Mouse (Mus musculus): ENCODE measurements around the gene Unc5b.

The Unc5b gene

GRCm38 (mm10) chr10:60800295-60801167, 30.9 kb downstream of the Unc5b start:
- no peak for DNase-seq (ENCODE audit: low read depth)

- DNase-seq (ENCODE audit: low read depth) = no peak
These were observed 33.5 kb downstream of the Unc5b start for GRCm38 (mm10) chr10:60797682-60798422.

- DNase-seq (ENCODE audit: low read depth) = no peak
These were observed 34.9 kb downstream of the Unc5b start for GRCm38 (mm10) chr10:60796474-60796873.

- no peak for DNase-seq (ENCODE audit: low read depth)
These were observed 35.4 kb downstream of the Unc5b start for GRCm38 (mm10) chr10:60796028-60796427.

GRCm38 (mm10) chr10:60794792-60795191, 36.6 kb downstream of the Unc5b start:
- no peak for DNase-seq (ENCODE audit: low read depth)

- DNase-seq (ENCODE audit: low read depth) = no peak
These were observed 37.0 kb downstream of the Unc5b start for GRCm38 (mm10) chr10:60794374-60794773.

- no peak for DNase-seq (ENCODE audit: low read depth)
These were observed 38.5 kb downstream of the Unc5b start for GRCm38 (mm10) chr10:60792841-60793240.

- no peak for DNase-seq (ENCODE audit: low read depth)
These were observed 39.0 kb downstream of the Unc5b start for GRCm38 (mm10) chr10:60792365-60792764.

GRCm38 (mm10) chr10:60790912-60791311, 40.5 kb downstream of the Unc5b start:
- DNase-seq (ENCODE audit: low read depth) = no peak

- no peak for DNase-seq (ENCODE audit: low read depth)
These were observed 43.9 kb downstream of the Unc5b start for GRCm38 (mm10) chr10:60787303-60788074.

- DNase-seq (ENCODE audit: low read depth) = no peak
These were observed 47.8 kb downstream of the Unc5b start for GRCm38 (mm10) chr10:60783608-60784007.

GRCm38 (mm10) chr10:60779628-60780027, 51.8 kb downstream of the Unc5b start:
- peak; percentile 93 for DNase-seq (ENCODE audit: low read depth)

- DNase-seq (ENCODE audit: low read depth) = peak; percentile 60
These were observed 52.8 kb downstream of the Unc5b start for GRCm38 (mm10) chr10:60778542-60778941.

- DNase-seq (ENCODE audit: low read depth) = peak; percentile 52
These were observed 55.9 kb downstream of the Unc5b start for GRCm38 (mm10) chr10:60775473-60775872.

GRCm38 (mm10) chr10:60774616-60775015, 56.8 kb downstream of the Unc5b start:
- DNase-seq (ENCODE audit: low read depth) = no peak

GRCm38 (mm10) chr10:60770855-60771254, 60.5 kb downstream of the Unc5b start:
- peak; percentile 9 for DNase-seq (ENCODE audit: low read depth)

- DNase-seq (ENCODE audit: low read depth) = no peak
These were observed 62.8 kb downstream of the Unc5b start for GRCm38 (mm10) chr10:60768614-60769013.

- DNase-seq (ENCODE audit: low read depth) = no peak
These were observed 64.0 kb downstream of the Unc5b start for GRCm38 (mm10) chr10:60767400-60767799.

- no peak for DNase-seq (ENCODE audit: low read depth)
These were observed 69.3 kb downstream of the Unc5b start for GRCm38 (mm10) chr10:60762126-60762525.

- DNase-seq (ENCODE audit: low read depth) = peak; percentile 98
These were observed 71.0 kb downstream of the Unc5b start for GRCm38 (mm10) chr10:60760377-60760776.

- DNase-seq (ENCODE audit: low read depth) = peak; percentile 81
These were observed 74.4 kb downstream of the Unc5b start for GRCm38 (mm10) chr10:60756992-60757391.

- no peak for DNase-seq (ENCODE audit: low read depth)
These were observed 75.2 kb downstream of the Unc5b start for GRCm38 (mm10) chr10:60756146-60756545.

All from NIH3T3 (cell line).